In genomic region chr2:178888704-178889103, GRCm38 (mm10) we compare ENCODE assay signal across 9 mouse cellular contexts.
A peak's percentile ranks its signal among the peaks of the same experiment; 100 is the strongest.
DNase-seq lines count a peak whose midpoint lies in the region; ATAC-seq lines count a peak whose summit lies in the region.
"Had no signal": no experiment of that assay in that cellular context is flagged by ENCODE, and none has a peak within 500 bp of the region (broad histone marks: within the 10 kb centered on the region; RNA-seq: fewer than 3 reads in every experiment).

No protein-coding gene starts in this region.

- no peaks in the 10 kb centered on the region for H3K27me3 ChIP-seq in forebrain, embryonic 13.5 days
- H3K27me3 ChIP-seq in forebrain, embryonic 10.5 days (ENCODE audit: poor library complexity, severe bottlenecking), result no peaks in the 10 kb centered on the region
- H3K27me3 ChIP-seq in forebrain, embryonic 16.5 days (replicated peaks; ENCODE audit: control insufficient read depth, insufficient read depth, low read length), result no peaks in the 10 kb centered on the region

- no peaks in the 10 kb centered on the region for H3K36me3 ChIP-seq in forebrain, embryonic 13.5 days (ENCODE audit: poor library complexity, severe bottlenecking)
- H3K36me3 ChIP-seq in forebrain, embryonic 10.5 days (replicated peaks), result no peaks in the 10 kb centered on the region
- no peaks in the 10 kb centered on the region for H3K36me3 ChIP-seq in forebrain, embryonic 16.5 days (ENCODE audit: control insufficient read depth, insufficient read depth)

- no peak overlapping the region for H3K27ac ChIP-seq in forebrain, embryonic 13.5 days
- H3K27ac ChIP-seq in forebrain, embryonic 10.5 days, result no peak overlapping the region
- no peak overlapping the region for H3K27ac ChIP-seq in forebrain, embryonic 16.5 days (ENCODE audit: low read length)

- H3K4me1 ChIP-seq in forebrain, embryonic 13.5 days, result no peaks in the 10 kb centered on the region
- no peaks in the 10 kb centered on the region for H3K4me1 ChIP-seq in forebrain, embryonic 10.5 days
- H3K4me1 ChIP-seq in forebrain, embryonic 16.5 days (replicated peaks; ENCODE audit: control insufficient read depth, insufficient read depth, low read length), result no peaks in the 10 kb centered on the region

- peak; percentile 55 for ATAC-seq in forebrain, embryonic 13.5 days
- ATAC-seq in forebrain, embryonic 16.5 days, result peak; percentile 73

- intact Hi-C loops in left cerebral cortex, postnatal 4 days (cut with DNase I), result no loop called here
- intact Hi-C loops in left cerebral cortex, postnatal 36 days (cut with DNase I), result no loop called here

- WGBS in forebrain, embryonic 13.5 days, result 60% methylated on average over 6 of the region's 6 CpGs
- 81% methylated on average over 6 of the region's 6 CpGs for WGBS in forebrain, embryonic 10.5 days
- 50% methylated on average over 6 of the region's 6 CpGs for WGBS in forebrain, embryonic 16.5 days

- H3K4me2 ChIP-seq in forebrain, embryonic 13.5 days, result no peak overlapping the region
- no peak overlapping the region for H3K4me2 ChIP-seq in forebrain, embryonic 16.5 days (ENCODE audit: low read length)

- H3K9ac ChIP-seq in forebrain, embryonic 13.5 days, result no peak overlapping the region
- H3K9ac ChIP-seq in forebrain, embryonic 16.5 days (replicated peaks; ENCODE audit: low read depth, low read length), result no peak overlapping the region

- H3K4me3 ChIP-seq in forebrain, embryonic 13.5 days, result no peak overlapping the region
- H3K4me3 ChIP-seq in forebrain, embryonic 10.5 days, result no peak overlapping the region
- no peak overlapping the region for H3K4me3 ChIP-seq in forebrain, embryonic 16.5 days (replicated peaks; ENCODE audit: low read length)

- no peaks in the 10 kb centered on the region for H3K9me3 ChIP-seq in forebrain, embryonic 13.5 days (replicated peaks)
- H3K9me3 ChIP-seq in forebrain, embryonic 10.5 days, result no peaks in the 10 kb centered on the region
- no peaks in the 10 kb centered on the region for H3K9me3 ChIP-seq in forebrain, embryonic 16.5 days (ENCODE audit: control insufficient read depth, low read length)

- DNase-seq in forebrain, embryonic 10.5 days (ENCODE audit: extremely low spot score, low spot score), result no peak
- peak; percentile 40 for DNase-seq in left cerebral cortex, postnatal 4 days
- DNase-seq in left cerebral cortex, postnatal 36 days (ENCODE audit: low spot score in 2 of 2), result no peak
- DNase-seq in lung, postnatal 14 days, result peak; percentile 25
- no peak for DNase-seq in adipocyte (ENCODE audit: low spot score)
- no peak for DNase-seq in layer of hippocampus, adult 11-12 months (ENCODE audit: low spot score)
- DNase-seq: B cell, adult 2 months had no signal

Comparison
In these comparisons a context has a peak if more than half of its experiments do, and no peak if none do; other contexts are left out.
1. DNase-seq: peak in left cerebral cortex, postnatal 4 days (single experiment) and lung, postnatal 14 days (single experiment); none in forebrain, embryonic 10.5 days (single experiment), left cerebral cortex, postnatal 36 days (0 of 2), adipocyte (single experiment) and layer of hippocampus, adult 11-12 months (single experiment).